Mouse (Mus musculus): ENCODE results near the gene Rbm15b.

DNA sequence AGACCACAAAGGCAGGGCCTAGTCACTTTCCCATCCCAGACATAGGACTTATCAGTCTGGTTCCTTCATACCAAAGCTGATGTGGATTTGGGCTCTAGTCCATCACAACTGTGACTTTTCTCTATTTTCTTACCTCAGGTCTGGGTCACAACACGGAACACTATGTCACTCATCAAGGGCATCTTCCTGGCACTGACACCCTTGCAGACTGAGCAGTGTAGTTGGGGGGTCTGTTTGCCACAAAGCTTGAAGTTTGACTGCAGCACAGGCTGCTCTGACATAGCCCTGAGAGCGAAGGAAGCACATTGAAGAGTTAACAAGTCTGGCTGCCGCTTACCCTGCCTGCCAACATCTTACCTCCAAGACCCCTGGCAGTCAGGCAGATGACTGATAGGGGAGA lies 4.1 kb downstream of the Rbm15b start:
- no peak for TF ChIP-seq EP300 (IDR thresholded peaks at IDR 0.05; ENCODE audit: insufficient read depth, low read depth, low read length)
- no peak for TF ChIP-seq CTCF (IDR thresholded peaks at IDR 0.05)
- TF ChIP-seq POLR2A (IDR thresholded peaks at IDR 0.05; ENCODE audit: insufficient read depth, low read depth, low read length), result no peak

All from heart, adult 2 months (tissue).